Mouse (Mus musculus): Measurements from ENCODE around the gene Lamc2.

Gene Lamc2

DNA sequence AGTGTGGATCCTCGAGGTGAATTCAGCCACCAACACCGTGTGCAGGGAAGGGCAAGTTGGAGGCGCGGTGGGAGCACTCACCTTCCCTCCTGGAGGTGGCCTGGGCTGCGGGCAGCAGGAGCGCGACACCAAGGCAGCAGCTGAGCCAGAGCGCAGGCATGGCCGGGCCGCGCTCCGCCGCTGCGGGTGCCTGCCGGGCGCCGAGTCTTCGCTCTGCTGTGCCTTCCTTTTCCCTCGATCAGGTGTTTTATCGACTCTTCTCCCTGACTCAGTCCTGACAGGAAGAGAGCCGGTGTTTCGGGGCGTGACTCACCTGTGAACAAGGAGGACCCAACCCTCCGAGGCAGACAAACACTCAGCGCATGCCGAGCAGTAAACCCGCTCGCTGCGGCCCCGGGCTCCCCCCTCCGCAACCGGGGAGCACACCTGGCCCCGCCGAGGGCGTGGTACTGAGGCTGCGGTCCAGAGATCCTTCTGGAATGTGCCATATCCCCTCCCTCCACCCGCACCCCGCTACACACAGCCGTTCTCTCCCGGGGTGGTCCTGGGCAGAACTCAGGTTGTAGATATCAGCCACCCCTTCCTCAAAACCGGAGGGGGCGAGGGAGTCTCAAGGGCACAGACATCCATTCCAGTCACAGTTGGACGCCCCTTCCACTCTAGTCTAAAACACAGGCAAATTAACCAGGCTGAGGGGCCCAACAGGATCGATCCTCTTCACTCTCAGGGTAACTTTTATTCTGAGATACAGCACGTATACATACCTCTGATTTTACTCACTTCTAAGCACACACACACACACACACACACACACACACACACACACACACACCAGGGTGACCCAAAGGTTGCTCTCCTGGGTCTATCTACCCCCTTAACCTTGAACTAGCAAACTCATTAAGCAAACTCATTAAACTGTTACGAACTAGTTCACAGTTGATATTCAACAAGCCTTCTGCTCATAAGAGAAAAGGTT is at the start of gene Lamc2:
Gene Lamc2, minus strand, starts transcription at position 620 of the 976 bp plus-strand sequence.
- DNase-seq (ENCODE audit: inconsistent ontology term): peak; percentile 48

DNA sequence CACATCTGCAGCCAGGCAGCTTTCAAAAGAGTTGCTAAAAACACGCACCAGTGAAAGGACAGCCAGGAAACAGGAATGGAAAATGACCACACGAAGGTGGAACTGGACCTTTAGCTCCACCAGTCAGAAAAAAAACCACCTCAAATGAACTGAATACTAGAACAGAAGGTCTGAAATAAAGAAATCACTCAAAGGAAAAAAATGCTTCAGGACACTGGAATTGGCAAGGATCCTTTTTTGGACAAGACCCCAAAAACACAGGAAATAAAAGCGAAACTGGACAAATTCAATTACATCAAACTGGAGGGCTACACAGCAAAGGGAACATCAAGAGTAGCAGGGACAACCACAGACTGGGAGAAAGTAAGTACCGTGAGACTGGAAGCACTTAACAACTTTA is 49.3 kb upstream of the Lamc2 start:
- peak; percentile 55 for DNase-seq (ENCODE audit: inconsistent ontology term)

DNA sequence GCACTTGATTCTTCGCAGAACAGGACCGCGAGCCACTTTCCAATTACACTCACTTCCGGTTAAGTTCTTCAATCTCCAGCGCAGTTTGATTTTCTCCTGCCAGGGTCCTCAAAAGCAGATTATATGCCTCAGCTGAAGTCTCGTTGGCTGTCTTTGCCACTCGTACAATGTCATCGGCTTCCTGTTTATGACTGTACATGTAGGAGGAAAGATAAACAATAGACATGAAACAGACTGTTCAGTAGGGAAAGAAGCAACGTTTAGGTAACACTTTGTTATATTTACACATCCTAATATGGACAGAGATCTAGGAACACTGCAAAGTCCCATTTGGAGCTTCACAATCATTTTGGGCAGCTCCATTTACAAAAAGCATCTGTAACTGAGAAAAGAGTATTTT is 45.4 kb upstream of the Lamc2 start:
- DNase-seq (ENCODE audit: inconsistent ontology term): no peak

DNA sequence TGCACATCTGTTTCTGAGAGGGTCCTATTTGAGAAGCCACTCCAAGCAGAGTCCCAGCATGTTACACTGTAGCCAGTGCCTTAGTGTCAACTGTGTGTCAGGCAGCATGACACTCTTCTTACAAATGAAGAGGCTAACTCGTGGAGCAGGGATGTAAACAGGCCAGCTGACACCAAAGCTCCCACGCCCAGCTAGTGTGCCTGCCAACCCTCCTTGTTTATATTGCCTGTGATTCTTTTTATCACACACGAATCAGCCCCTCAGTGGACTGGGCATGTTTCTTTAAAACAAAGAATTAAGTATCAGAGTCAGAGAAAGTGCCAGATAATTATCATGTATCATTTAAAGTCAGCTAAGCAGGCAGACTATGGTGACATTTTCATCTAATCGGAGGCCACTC is 41.7 kb upstream of the Lamc2 start:
- DNase-seq (ENCODE audit: inconsistent ontology term): no peak

DNA sequence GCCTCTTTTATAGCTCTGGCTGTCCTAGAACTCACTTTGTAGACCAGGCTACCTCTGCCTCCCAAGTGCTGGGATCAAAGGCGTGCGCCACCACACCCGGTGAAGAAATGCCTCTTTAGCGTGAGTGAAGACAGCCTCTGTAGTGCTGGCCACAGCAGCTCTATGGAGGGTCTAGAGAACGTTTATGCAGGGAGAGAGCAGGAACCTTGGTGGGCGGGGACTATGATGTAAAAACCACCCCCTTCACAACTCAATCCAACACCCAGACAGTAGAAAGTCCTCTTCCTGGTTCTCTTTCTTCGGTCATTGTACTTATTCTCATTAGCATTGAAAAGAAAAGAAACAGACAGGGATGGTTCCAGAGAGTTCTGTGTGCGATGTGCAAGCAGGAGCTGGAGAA is 40.8 kb upstream of the Lamc2 start:
- no peak for DNase-seq (ENCODE audit: inconsistent ontology term)

DNA sequence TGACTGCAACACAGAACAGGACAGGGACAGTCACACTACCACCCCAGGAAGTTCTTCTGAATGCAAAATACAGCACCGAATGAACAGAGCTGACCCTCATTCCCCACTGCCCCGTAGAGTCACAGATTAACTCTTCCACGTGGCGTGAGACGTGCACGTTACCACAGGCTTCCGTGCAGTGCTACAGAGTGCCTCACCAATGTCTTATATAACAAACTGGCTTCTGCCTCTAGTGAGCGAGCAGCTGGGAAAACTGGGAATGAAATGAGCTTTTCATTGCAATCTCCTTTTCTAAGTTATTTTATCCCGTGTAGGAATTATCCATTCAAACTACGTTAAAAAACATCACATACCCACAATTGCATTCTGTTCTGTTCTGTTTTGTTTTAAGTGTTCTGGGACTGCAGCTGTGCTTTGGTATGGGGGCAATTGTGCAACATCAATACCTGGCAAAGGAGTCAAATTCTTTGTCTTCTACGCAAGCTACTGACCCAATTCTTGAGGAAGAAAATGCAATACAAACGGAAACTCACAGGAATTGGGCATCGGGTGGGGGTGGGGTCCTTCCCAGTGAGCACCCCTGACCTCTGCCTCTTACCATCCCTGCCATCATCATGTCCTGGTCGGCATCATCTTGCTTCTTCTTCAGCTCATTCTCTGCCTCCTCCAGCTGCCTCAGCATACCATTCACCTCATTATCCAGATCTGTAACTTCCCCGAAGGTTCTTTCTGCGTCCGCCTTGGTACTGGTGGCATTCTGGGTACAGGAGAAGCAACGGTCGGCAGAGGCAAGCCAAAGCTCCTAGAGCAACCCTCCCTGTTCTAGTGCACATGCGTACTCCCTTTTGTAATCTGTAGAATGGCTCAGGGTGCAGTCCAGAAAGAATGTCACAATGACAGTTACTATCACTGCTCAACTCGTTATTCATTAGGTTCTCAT is 39.8 kb upstream of the Lamc2 start:
- peak; percentile 73 for DNase-seq (ENCODE audit: inconsistent ontology term)

DNA sequence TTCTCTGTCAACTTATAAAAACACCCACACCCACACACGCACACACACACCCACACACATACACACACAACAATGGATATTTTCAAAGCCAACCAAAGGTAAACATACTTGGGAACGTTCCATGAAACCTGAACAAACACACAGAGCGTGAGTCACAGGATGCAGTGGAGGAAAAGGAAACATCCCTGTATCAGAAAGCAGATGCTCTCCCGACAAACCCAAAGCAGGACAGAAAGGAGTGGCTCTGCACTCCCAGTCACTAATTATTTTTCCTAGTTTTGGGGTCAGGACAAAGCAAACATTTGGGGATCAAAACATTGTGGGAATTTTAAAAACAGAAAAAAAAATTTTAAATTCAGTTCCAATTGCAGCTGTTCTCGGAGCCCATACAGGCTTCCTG is 38.1 kb upstream of the Lamc2 start:
- no peak for DNase-seq (ENCODE audit: inconsistent ontology term)

DNA sequence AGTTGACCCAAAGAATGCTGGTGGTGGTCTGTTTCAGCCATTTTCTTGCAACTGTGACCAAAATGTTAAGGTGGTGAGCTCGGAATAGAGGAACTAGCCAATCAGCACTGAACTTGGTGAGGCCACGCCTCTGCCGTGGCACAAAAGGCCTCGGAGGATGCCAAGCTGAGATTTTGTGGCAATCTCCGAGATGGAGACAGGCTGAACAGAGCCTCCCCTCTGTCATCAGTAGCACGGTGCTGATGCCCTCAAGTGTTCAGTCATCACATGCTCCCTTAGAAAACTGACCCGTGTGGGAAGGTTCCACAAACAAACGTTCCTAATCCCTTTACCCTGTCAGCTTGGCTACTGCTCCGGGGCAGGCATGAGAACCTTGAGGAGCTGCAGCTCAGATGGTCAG is 33.1 kb upstream of the Lamc2 start:
- no peak for DNase-seq (ENCODE audit: inconsistent ontology term)

DNA sequence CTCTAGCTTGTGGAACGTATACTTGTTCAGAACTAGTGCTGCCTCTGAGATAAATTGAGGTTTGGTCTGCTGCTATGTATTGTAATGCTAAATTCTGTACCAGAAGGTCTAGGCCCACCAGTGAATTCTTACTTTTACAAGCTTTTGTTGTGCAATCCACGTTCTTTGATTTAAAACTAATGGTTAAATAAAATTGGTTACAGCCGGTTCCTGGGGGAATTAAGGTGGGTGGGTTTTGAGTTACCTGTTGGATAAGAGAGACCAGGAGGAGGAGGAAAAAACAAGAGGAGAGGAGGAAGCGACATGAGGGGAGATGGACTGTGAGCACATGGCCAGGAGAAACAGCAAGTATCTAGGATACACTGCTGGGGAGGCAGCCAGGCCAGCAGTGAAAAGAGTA is 30.3 kb upstream of the Lamc2 start:
- no peak for DNase-seq (ENCODE audit: inconsistent ontology term)

DNA sequence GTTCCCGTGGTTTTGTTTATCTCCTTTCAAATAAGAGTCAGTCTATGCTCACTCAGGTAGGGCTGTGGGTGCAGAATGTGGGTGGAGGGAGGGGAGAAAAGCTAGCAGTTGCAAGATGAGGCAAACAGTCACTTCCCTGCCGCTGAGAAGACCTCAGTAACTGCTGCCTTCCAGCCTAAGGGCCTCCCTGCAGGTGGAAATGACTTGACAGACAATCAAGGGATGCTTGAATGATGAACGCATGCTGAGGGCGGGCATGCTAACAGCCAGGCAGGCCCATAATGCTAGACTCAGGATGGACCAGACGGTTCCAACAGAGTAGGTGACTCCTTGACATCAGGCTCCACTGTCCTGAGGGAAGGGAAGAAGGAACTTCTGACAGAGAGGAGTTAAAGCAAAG is 29.4 kb upstream of the Lamc2 start:
- DNase-seq (ENCODE audit: inconsistent ontology term): no peak

DNA sequence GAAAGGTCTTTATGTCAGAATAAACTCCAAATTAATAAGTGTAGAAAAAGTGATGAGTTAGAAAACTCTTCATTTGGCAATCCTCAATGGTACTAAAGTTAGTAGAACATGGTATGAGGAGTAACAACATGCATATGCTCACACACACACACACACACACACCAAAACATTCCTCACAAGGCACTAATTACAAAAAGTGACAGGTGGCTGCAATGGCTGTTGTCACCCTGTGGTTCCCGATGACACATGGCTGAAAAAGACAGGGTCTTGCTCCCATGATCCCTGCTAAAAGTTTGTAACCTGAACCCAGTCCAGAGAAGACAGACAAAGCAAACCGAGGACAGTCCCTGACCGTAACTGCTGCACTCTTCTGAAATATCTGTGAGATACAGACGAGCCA is 24.7 kb upstream of the Lamc2 start:
- DNase-seq (ENCODE audit: inconsistent ontology term): no peak

DNA sequence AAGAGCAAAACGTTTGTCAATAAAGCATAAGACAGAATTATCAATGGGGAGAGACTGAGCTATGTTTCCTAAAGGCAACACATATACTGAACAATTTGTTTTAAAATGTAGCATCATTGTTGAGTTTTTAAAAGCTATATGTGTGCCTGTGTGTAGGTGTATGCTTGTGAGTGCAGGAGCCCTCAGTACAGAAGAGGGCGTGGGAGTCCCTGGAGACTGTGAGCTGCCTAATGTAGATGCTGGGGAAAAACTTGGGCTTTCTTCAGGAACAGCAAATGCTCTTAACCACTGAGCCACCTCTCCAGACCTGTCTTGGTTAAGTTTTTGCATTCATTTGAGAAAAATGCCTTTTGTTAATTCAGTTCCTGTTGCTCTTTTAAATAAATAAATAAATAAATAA is 24.0 kb upstream of the Lamc2 start:
- no peak for DNase-seq (ENCODE audit: inconsistent ontology term)

DNA sequence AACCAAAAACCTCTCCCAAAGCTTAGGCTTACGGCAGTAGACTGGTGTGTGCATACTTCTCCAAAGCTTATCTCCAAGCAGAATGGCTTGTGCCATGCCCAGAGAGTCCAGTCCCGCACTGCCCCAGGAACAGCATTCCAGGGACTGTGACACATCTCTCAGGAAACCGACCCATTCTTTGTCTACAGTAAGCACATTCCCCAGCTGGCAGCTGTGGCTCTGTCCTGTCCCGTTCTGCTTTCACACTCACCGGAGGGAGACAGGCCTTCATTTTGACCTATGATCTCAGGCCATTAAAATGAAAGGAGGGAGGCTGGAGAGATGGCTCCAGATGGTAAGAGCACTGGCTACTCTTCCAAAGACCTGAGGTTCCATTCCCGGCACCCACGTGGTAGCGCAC is 15.9 kb upstream of the Lamc2 start:
- peak; percentile 87 for DNase-seq (ENCODE audit: inconsistent ontology term)

DNA sequence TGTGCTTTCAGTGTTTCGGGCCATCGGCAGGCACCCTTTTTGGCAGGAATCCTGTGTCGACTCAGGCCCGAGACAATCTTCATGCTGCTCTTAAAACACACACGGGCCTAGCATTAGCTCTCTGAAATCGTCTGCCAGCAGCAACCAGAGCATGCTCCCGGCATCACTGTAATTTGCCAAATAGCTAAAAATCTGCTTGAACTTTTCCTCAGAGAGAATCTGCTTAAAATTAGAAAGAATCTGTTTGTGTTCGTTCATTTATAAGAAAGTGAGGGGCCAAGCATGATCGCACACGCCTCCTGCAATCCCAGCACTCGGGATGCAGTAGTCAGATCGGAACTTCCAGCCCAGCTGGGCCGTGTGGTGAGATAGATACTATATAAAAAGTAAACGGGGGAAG is 15.2 kb upstream of the Lamc2 start:
- peak; percentile 23 for DNase-seq (ENCODE audit: inconsistent ontology term)

DNA sequence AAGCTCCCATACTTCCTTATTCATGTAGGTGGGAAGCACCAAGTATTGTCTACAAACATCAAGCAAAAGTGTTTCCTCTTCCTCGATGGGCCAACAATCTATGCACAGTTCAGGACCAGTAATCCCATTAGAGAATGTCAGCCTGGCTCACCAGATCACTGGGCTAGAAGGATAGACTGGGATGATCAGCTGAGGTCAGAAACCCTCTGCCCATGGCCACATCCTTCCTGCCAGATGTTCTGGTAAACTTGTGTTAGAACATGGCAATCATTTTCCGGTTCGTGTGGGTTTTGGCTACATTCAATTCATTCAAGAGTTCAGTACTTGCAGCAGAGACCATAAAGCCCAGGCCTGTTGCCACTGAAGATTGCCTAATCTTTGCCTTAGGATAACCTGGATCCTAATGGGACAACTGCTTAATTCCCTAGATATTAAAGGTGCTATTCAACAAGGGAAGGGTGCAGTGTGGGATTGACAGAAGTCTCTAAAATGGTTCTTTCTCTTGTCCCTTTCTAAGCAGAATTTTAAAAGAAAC is 11.1 kb upstream of the Lamc2 start:
- no peak for DNase-seq (ENCODE audit: inconsistent ontology term)

DNA sequence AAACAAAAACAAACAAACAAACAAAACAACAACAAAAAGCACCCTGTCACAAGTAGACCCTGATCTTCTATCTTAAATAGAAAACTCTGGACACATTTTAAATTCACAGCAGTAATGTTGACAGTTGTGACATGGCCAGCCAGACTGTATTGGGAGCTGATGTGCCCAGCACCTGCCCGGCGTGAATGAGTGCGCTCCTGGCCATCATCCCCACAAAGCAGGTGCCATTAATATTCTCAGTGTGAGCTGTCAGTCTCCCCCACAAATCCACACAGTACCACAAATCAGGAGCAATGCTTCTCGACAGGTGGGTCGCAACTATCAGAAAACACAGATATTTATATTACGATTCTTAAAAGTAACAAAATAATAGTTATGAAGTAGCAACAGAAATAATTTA is 6.7 kb upstream of the Lamc2 start:
- no peak for DNase-seq (ENCODE audit: inconsistent ontology term)

DNA sequence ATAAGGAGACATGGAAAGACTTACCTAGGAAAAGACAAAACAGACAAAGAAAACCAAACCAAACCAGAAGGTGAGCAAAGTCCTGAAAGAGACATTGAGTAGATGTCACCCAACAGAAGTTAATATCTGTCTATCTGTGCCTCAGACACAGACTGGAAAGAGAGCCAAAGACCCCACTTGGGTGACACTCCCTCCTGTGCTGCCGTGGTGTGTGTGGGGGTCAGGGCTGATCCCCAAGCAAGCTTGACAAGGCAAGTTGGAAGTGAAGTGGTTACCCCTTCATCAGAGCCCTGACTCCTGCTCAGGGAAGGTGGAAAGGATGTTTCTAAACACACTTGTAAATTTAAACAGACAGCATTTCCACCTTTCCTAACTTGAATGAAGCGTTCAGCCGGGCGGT is 6.1 kb upstream of the Lamc2 start:
- no peak for DNase-seq (ENCODE audit: inconsistent ontology term)

DNA sequence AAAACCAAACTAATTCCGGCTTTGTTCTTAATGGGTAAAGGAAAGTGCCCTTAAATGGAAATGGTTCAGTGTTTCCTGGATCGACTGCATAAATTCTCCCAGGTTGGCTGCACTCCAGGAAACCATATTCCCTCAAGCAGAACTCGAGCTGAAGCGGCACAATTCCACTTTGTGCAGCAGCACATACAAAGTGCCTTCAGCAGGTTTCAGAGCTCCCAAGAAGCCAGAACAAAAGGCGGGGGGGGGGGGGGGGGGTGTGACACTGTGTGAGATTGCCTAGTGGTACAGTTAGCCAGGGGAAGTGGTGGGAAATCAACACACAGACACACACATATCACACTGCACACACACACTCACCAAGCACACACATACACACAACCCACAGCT is 5.7 kb upstream of the Lamc2 start:
- peak; percentile 64 for DNase-seq (ENCODE audit: inconsistent ontology term)

DNA sequence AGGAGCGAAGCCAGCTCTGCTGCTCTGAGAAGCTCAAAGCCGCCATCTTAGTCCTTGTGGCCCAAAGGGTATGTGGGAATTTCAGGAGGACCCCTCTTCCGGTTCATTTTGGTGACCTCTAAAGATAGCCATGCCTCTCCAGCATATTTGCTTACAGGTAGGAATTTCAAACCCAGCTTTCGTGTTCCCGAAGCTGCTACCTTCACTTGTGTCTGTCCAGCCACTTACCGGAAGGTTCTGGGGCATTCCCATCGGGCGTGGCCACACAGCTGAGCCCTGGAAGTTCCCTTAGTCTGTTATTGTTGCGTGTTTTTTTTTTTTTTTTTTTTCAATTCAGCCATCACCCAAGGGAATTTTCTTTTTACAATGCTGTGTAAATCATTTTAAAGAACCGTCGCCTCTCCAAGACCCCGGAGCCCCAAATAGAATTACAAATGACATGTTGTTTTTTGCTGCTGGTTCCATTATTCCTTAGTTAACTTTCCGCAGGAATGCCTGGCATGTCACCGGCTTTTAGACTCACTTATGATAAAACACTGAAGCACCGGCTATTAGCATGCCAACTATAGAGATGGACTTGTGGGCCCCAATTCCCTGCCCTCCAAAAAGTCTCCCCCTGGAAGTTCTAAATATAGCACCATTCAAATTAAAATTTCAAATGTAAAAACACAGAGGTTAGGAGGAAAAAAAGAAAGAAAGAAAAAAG is 5.1 kb upstream of the Lamc2 start:
- DNase-seq (ENCODE audit: inconsistent ontology term): peak; percentile 55

DNA sequence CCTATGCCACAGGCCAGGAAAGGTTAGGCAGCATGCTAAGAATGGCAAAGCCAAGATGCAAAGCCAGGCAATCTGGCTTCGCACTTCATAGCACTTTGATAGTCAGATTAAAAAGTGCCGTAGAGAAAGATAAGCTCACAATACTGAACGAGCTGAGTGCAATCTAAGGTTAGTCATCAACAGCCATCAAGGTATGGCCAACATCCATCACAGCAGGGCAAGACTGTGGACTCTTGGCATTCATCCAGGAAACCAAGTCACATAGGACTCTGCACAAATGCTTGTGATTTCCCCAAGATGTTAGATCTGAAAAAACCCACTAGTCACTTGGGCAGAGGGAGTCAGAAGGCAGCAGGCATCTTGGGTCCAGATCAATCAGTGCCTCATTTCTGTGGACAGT is 1.8 kb upstream of the Lamc2 start:
- no peak for DNase-seq (ENCODE audit: inconsistent ontology term)

DNA sequence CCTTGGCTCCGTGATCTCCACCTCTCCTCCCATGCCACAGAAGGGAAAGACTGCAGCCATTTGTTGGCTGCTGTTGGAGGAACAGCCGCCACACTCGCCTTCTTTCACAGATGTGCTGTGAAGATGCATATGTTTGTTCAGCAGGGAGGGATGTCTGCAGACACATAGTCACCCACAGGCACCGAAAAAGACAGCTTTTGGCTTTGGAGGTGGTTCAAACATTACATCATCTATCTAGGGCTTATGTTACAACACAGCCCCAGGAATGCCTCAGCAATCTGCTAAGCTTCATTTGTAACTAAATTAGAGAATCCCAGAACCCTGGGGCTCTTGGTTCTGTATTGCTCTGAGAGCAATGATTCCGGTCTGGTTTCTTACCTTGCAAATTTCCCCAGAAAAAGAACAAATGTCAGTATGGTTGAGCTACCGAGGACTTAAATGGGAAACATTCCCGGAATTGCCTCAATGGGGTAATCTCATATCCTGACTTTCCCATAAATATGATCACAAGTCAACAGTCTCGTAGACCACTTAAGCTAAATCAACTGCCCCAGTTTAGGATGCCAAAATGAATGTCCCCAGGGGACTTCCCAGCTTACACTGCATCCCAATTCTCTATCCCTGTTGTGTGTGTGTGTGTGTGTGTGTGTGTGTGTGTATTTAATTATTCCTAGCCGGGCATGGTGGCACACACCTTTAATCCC is 5.5 kb downstream of the Lamc2 start:
- peak; percentile 51 for DNase-seq (ENCODE audit: inconsistent ontology term)

All from Muller cell, postnatal 12 days (primary cell).